Mouse (Mus musculus) urinary bladder, postnatal 25 days (tissue): ENCODE measurements around the gene Phgr1.

Source experiments
- DNase-seq: peaks from one replicate; pipeline ENCODE4 v3.0.0; 2022; ENCODE audit warnings: low spot score

Gene Phgr1

GRCm38 (mm10) chr2:118824396-118824795 is 51.8 kb downstream of the Phgr1 start:
- no peak for DNase-seq
